In genomic region chr7:90041565-90042024, GRCm38 (mm10) we compare ENCODE assay signal across 9 mouse cellular contexts.
DNase-seq lines count a peak whose midpoint lies in the region; ATAC-seq and TF ChIP-seq lines count a peak whose summit lies in the region.
"Had no signal": no experiment of that assay in that cellular context is flagged by ENCODE, and none has a peak within 500 bp of the region (broad histone marks: within the 10 kb centered on the region; RNA-seq: fewer than 3 reads in every experiment).

No protein-coding gene starts in this region.

- H3K36me3 ChIP-seq in ES-E14 (ENCODE audit: control insufficient read depth, insufficient read depth, low read length, poor library complexity, severe bottlenecking): no peaks in the 10 kb centered on the region
- no peaks in the 10 kb centered on the region for H3K36me3 ChIP-seq in heart, embryonic 12.5 days
- no peaks in the 10 kb centered on the region for H3K36me3 ChIP-seq in limb, embryonic 15.5 days
- H3K36me3 ChIP-seq: G1E had no signal

- no peak overlapping the region for H3K4me3 ChIP-seq in ES-E14 (ENCODE audit: insufficient read depth in 1 of 2, low read depth in 1 of 2, low read length in 2 of 2, poor library complexity in 1 of 2, severe bottlenecking in 1 of 2)
- H3K4me3 ChIP-seq in heart, embryonic 12.5 days: no peak overlapping the region
- H3K4me3 ChIP-seq in limb, embryonic 15.5 days: no peak overlapping the region

- WGBS in heart, embryonic 12.5 days: 55% methylated on average over 5 of the region's 5 CpGs
- WGBS in limb, embryonic 15.5 days: 24% methylated on average over 5 of the region's 5 CpGs

- no peaks in the 10 kb centered on the region for H3K27me3 ChIP-seq in heart, embryonic 12.5 days (replicated peaks)
- H3K27me3 ChIP-seq in limb, embryonic 15.5 days: no peaks in the 10 kb centered on the region

- no peaks in the 10 kb centered on the region for H3K9me3 ChIP-seq in ES-E14 (ENCODE audit: control insufficient read depth, insufficient read depth, low read depth, low read length)
- H3K9me3 ChIP-seq in heart, embryonic 12.5 days (replicated peaks): no peaks in the 10 kb centered on the region
- H3K9me3 ChIP-seq in limb, embryonic 15.5 days: no peaks in the 10 kb centered on the region
- H3K9me3 ChIP-seq: G1E had no signal

- H3K4me1 ChIP-seq in ES-E14 (ENCODE audit: control insufficient read depth in 2 of 2, insufficient read depth in 2 of 2, low read length in 2 of 2, poor library complexity in 1 of 2): no peaks in the 10 kb centered on the region; a peak in 2 of 4 replicates
- H3K4me1 ChIP-seq in heart, embryonic 12.5 days (replicated peaks): peaks cover 20% of the 10 kb centered on the region
- H3K4me1 ChIP-seq in limb, embryonic 15.5 days: peaks cover 14% of the 10 kb centered on the region

- in situ Hi-C loops in ES-E14 (cut with MboI; ENCODE audit: low sequenced_read_pairs in 2 of 2, unreplicated experiment in 2 of 2): no loop called here

- no peak overlapping the region for H3K4me2 ChIP-seq in heart, embryonic 12.5 days
- no peak overlapping the region for H3K4me2 ChIP-seq in limb, embryonic 15.5 days

- no peak overlapping the region for H3K27ac ChIP-seq in ES-E14 (ENCODE audit: insufficient read depth, low read depth, low read length, poor library complexity, severe bottlenecking)
- peak overlapping the region; percentile 30; the same call in 1 of the 2 replicates for H3K27ac ChIP-seq in heart, embryonic 12.5 days (ENCODE audit: poor library complexity, severe bottlenecking)
- H3K27ac ChIP-seq in limb, embryonic 15.5 days: peak overlapping the region; percentile 59

- peak; percentile 58; the same call in 1 of the 2 replicates for ATAC-seq in heart, embryonic 12.5 days (ENCODE audit: insufficient number of reproducible peaks, low FRiP score)
- ATAC-seq in limb, embryonic 15.5 days (ENCODE audit: insufficient number of reproducible peaks, low FRiP score, low TSS enrichment, low read depth): no peak

- H3K9ac ChIP-seq in ES-E14 (ENCODE audit: insufficient read depth, low read depth, low read length, poor library complexity, severe bottlenecking): no peak overlapping the region
- no peak overlapping the region for H3K9ac ChIP-seq in heart, embryonic 12.5 days
- H3K9ac ChIP-seq in limb, embryonic 15.5 days: no peak overlapping the region

- peak; percentile 49 to 68 for DNase-seq in heart, adult 18-20 months
- no peak for DNase-seq in heart, adult 8-10 months (ENCODE audit: low spot score)
- no peak for DNase-seq in ES-E14 (ENCODE audit: low read depth, low spot score)
- no peak for DNase-seq in retina, postnatal 1 day
- DNase-seq in cerebellum, postnatal 36 days: no peak
- DNase-seq in frontal cortex, postnatal 36 days (ENCODE audit: low spot score in 2 of 2): no peak

TF ChIP-seq in ES-E14, 5 proteins besides CTCF, POLR2A, EP300 and RAD21:
- TF ChIP-seq ZNF384 (IDR thresholded peaks at IDR 0.05; ENCODE audit: low read depth, low read length) (no peak), MAFK (IDR thresholded peaks at IDR 0.05; ENCODE audit: insufficient read depth, low read depth, low read length) (peak; percentile 69)

Comparison
In these comparisons a context has a peak if more than half of its experiments do, and no peak if none do; other contexts are left out.
1. DNase-seq: peak in heart, adult 18-20 months (2 of 2); none in heart, adult 8-10 months (single experiment), ES-E14 (single experiment), retina, postnatal 1 day (single experiment), cerebellum, postnatal 36 days (0 of 2) and frontal cortex, postnatal 36 days (0 of 2).